In the genomic region with DNA sequence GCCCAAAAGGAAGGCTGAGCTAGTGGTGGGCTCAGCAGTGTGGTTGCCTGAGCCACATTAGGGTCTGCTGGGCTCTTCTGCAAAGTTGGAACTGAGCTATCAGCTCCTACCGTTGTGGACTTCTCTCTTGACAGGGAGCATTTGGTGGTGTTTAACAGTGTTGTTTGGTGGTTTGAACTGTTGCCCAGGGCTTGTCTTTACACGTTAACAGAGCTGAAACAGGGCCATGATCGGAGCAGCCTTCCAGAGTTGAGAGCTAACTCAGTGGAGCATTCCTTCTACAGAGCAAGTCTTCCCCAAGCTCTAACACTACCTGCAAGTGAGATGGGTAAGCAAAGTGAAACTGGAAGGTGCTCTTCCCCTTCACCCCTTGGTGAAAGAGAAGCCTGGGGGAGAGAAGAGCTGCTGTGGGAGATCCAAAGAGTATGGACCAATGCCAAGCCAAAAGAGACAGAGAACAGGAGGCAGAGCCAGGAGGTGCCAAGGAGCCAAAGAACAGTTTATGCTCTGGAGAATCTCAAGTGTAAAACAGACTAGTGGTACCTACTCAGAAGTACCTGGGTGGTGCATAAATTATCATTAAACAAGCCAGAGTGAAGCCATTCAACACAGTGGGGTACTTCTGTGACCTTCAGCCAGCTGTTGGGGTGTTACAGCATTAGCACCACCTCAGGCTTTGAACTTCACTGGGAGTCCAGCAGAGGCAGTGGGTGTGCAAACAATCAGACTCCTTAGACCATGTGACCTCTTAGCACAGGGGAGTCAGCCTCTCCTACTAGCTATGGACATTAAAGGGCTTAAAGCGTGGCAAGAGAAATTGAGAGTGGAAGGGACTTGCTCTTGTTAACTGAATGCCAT, we compare ENCODE assay signal across 11 mouse cellular contexts.
DNase-seq lines count a peak whose midpoint lies in the region; ATAC-seq and TF ChIP-seq lines count a peak whose summit lies in the region.
"Had no signal": no experiment of that assay in that cellular context is flagged by ENCODE, and none has a peak within 500 bp of the region (broad histone marks: within the 10 kb centered on the region; RNA-seq: fewer than 3 reads in every experiment).

No protein-coding gene starts in this region.

- DNase-seq in cerebellum, postnatal 10 days: peak; percentile 42 to 53
- DNase-seq in cerebellum, adult 2 months: no peak
- peak; percentile 18 for DNase-seq in kidney, adult 18-20 months
- DNase-seq in R1 (ENCODE audit: low read depth, low spot score): peak; percentile 69
- peak; percentile 29 to 49 for DNase-seq in kidney, postnatal 36 days
- no peak for DNase-seq in ovary, postnatal 36 days (ENCODE audit: low spot score)
- DNase-seq in natural killer cell, adult 2 months (ENCODE audit: low spot score in 2 of 2): no peak
- DNase-seq: embryo, embryonic 11 days had no signal

- no peak for TF ChIP-seq POLR2A in cerebellum, adult 2 months (IDR thresholded peaks at IDR 0.05; ENCODE audit: borderline replicate concordance, insufficient read depth, low read length)

- peaks cover 2% of the 10 kb centered on the region; the same call in 1 of the 2 replicates for H3K36me3 ChIP-seq in kidney, embryonic 15.5 days
- H3K36me3 ChIP-seq: limb, embryonic 15.5 days; midbrain, embryonic 12.5 days had no signal

- WGBS in cerebellum, adult 2 months: 26% methylated on average over 4 of the region's 4 CpGs
- 62% methylated on average over 4 of the region's 4 CpGs for WGBS in kidney, embryonic 15.5 days

- H3K27ac ChIP-seq in cerebellum, adult 2 months (ENCODE audit: insufficient read depth, low read length): no peak overlapping the region
- no peak overlapping the region for H3K27ac ChIP-seq in kidney, embryonic 15.5 days
- H3K27ac ChIP-seq: limb, embryonic 15.5 days; midbrain, embryonic 12.5 days had no signal

- no peaks in the 10 kb centered on the region; the same call in 1 of the 2 replicates for H3K27me3 ChIP-seq in cerebellum, adult 2 months (ENCODE audit: control insufficient read depth, insufficient read depth, low read length)
- H3K27me3 ChIP-seq in kidney, embryonic 15.5 days: no peaks in the 10 kb centered on the region
- H3K27me3 ChIP-seq: limb, embryonic 15.5 days; midbrain, embryonic 12.5 days had no signal

- H3K9me3 ChIP-seq in kidney, embryonic 15.5 days (replicated peaks): no peaks in the 10 kb centered on the region
- H3K9me3 ChIP-seq: limb, embryonic 15.5 days; midbrain, embryonic 12.5 days had no signal

- no peak for TF ChIP-seq CTCF in cerebellum, adult 2 months (IDR thresholded peaks at IDR 0.05; ENCODE audit: borderline replicate concordance, insufficient read depth, low read depth, low read length)

- H3K4me1 ChIP-seq in cerebellum, adult 2 months (ENCODE audit: control insufficient read depth, insufficient read depth, low read length): no peaks in the 10 kb centered on the region
- 0 out of 2 replicates have a peak, but pooled peaks cover 4% of the 10 kb centered on the region for H3K4me1 ChIP-seq in kidney, embryonic 15.5 days

- H3K4me3 ChIP-seq in cerebellum, adult 2 months (replicated peaks; ENCODE audit: insufficient read depth, low read depth, low read length): no peak overlapping the region
- no peak overlapping the region for H3K4me3 ChIP-seq in kidney, embryonic 15.5 days (replicated peaks)
- H3K4me3 ChIP-seq: limb, embryonic 15.5 days; midbrain, embryonic 12.5 days had no signal

- H3K4me2 ChIP-seq in kidney, embryonic 15.5 days: no peak overlapping the region
- H3K4me2 ChIP-seq: limb, embryonic 15.5 days; midbrain, embryonic 12.5 days had no signal

- no peak for ATAC-seq in kidney, embryonic 15.5 days (replicated peaks; ENCODE audit: low FRiP score)

- H3K9ac ChIP-seq in kidney, embryonic 15.5 days: no peak overlapping the region
- H3K9ac ChIP-seq: limb, embryonic 15.5 days; midbrain, embryonic 12.5 days had no signal

Comparison
In these comparisons a context has a peak if more than half of its experiments do, and no peak if none do; other contexts are left out.
1. DNase-seq: peak in cerebellum, postnatal 10 days (2 of 2), kidney, adult 18-20 months (single experiment), R1 (single experiment) and kidney, postnatal 36 days (2 of 2); none in cerebellum, adult 2 months (0 of 2), ovary, postnatal 36 days (single experiment) and natural killer cell, adult 2 months (0 of 2).